Mouse (Mus musculus) thymus, adult 2 months (tissue): ENCODE results near the gene Caskin2. TPM values are rescaled to one million over a fixed set of nuclear protein-coding genes. Genes with fewer than 3 reads are reported as not detected.

ENCODE experiments used
- DNase-seq: peaks from one replicate; pipeline ENCODE4 v3.0.0; 2021
- H3K27ac ChIP-seq: fragments of 200-500 bp; 2 replicates; pipeline ENCODE4 v1.5.1; 2012; ENCODE audit warnings: low read length, control low read depth; ENCODE audit not compliant: control insufficient read depth, insufficient read depth
- H3K27me3 ChIP-seq: fragments of 200-500 bp; 2 replicates; pipeline ENCODE4 v1.6.1; 2012; ENCODE audit warnings: mild to moderate bottlenecking, low read length, moderate library complexity, mixed read lengths; ENCODE audit not compliant: control insufficient read depth, insufficient read depth
- H3K36me3 ChIP-seq: fragments of 200-500 bp; 2 replicates; pipeline ENCODE4 v1.6.1; 2012; ENCODE audit warnings: mild to moderate bottlenecking, low read length, moderate library complexity; ENCODE audit not compliant: control insufficient read depth, insufficient read depth
- H3K4me1 ChIP-seq: fragments of 200-500 bp; replicated peaks from 2 replicates; pipeline ENCODE4 v1.6.1; 2012; ENCODE audit warnings: low read length; ENCODE audit not compliant: control insufficient read depth, insufficient read depth
- H3K4me3 ChIP-seq: fragments of 200-500 bp; 2 replicates; pipeline ENCODE4 v1.5.1; 2012; ENCODE audit warnings: mild to moderate bottlenecking, low read length, control low read depth, moderate library complexity; ENCODE audit not compliant: control insufficient read depth, insufficient read depth
- CTCF ChIP-seq: fragments of 200-500 bp; IDR thresholded peaks from 2 replicates; pipeline ENCODE4 v1.5.1; 2012; ENCODE audit warnings: mild to moderate bottlenecking, control low read depth, low read length, moderate library complexity, borderline replicate concordance; ENCODE audit not compliant: control insufficient read depth, poor library complexity, insufficient read depth; ENCODE audit errors: extremely low read depth
- POLR2A ChIP-seq: fragments of 200-500 bp; IDR thresholded peaks from 2 replicates; pipeline ENCODE4 v1.6.1; 2012; ENCODE audit warnings: mild to moderate bottlenecking, low read length, control low read depth, moderate library complexity; ENCODE audit not compliant: control insufficient read depth, poor library complexity, insufficient read depth; ENCODE audit errors: extremely low read depth
- WGBS: fragments of 180-500 bp; shearing (Covaris S2); methylation state at CpG from one replicate; pipeline ENCODE4 v1.1.7; 2018; 5-methylcytosine and 5-hydroxymethylcytosine counted together
- polyA plus RNA-seq: library from polyadenylated mRNA; depleted of rRNA; stranded (reverse); fragments of >200 nt; gene quantifications from 2 replicates; pipeline ENCODE4 v1.2.3, GENCODE M21; 2012

Gene Caskin2
- polyA plus RNA-seq, 1 experiment: 15.4 TPM

- Histone ChIP-seq H3K36me3 (no peaks in the 10 kb centered on the region), H3K4me3 (no peak overlapping the region), H3K27me3 (no peaks in the 10 kb centered on the region), H3K27ac (no peak overlapping the region), H3K4me1 (no peaks in the 10 kb centered on the region)
- TF ChIP-seq CTCF (no peak), POLR2A (no peak)
- no peak for DNase-seq
- 96% methylated on average over 3 of the region's 3 CpGs for WGBS
These were observed 26.3 kb upstream of the Caskin2 start for GRCm38 (mm10) chr11:115839732-115840131.

GRCm38 (mm10) chr11:115838895-115839311, 25.5 kb upstream of the Caskin2 start:
- no peak for TF ChIP-seq POLR2A
- TF ChIP-seq CTCF: no peak
- no peak overlapping the region for H3K27ac ChIP-seq
- H3K4me3 ChIP-seq: no peak overlapping the region
- H3K36me3 ChIP-seq: no peaks in the 10 kb centered on the region
- 25% methylated on average over 4 of the region's 4 CpGs for WGBS
- no peaks in the 10 kb centered on the region for H3K4me1 ChIP-seq
- H3K27me3 ChIP-seq: no peaks in the 10 kb centered on the region
- no peak for DNase-seq

GRCm38 (mm10) chr11:115837606-115838345, 24.3 kb upstream of the Caskin2 start:
- Histone ChIP-seq H3K4me3 (no peak overlapping the region), H3K4me1 (no peaks in the 10 kb centered on the region), H3K27me3 (no peaks in the 10 kb centered on the region), H3K27ac (no peak overlapping the region), H3K36me3 (no peaks in the 10 kb centered on the region)
- 97% methylated on average over 22 of the region's 22 CpGs for WGBS
- DNase-seq: no peak
- no peak for TF ChIP-seq POLR2A

- no peaks in the 10 kb centered on the region for H3K27me3 ChIP-seq
These were observed 23.4 kb upstream of the Caskin2 start for GRCm38 (mm10) chr11:115836656-115837395.

GRCm38 (mm10) chr11:115834033-115834432, 20.6 kb upstream of the Caskin2 start:
- WGBS: 91% methylated on average over 6 of the region's 6 CpGs
- H3K4me1 ChIP-seq: no peaks in the 10 kb centered on the region
- no peak overlapping the region for H3K4me3 ChIP-seq
- H3K36me3 ChIP-seq: no peaks in the 10 kb centered on the region
- no peak overlapping the region for H3K27ac ChIP-seq
- no peaks in the 10 kb centered on the region for H3K27me3 ChIP-seq
- TF ChIP-seq POLR2A (no peak), CTCF (no peak)
- no peak for DNase-seq

More at GRCm38 (mm10) chr11:115836656-115837395, 23.4 kb upstream of the Caskin2 start:
- WGBS: 89% methylated on average over 11 of the region's 11 CpGs
- no peak overlapping the region for H3K4me3 ChIP-seq
- no peak for DNase-seq
- no peak for TF ChIP-seq POLR2A
- TF ChIP-seq CTCF: no peak
- H3K27ac ChIP-seq: no peak overlapping the region
- H3K4me1 ChIP-seq: no peaks in the 10 kb centered on the region
- no peaks in the 10 kb centered on the region for H3K36me3 ChIP-seq

- no peaks in the 10 kb centered on the region for H3K36me3 ChIP-seq
- no peak for TF ChIP-seq CTCF
- no peak for TF ChIP-seq POLR2A
- H3K27me3 ChIP-seq: no peaks in the 10 kb centered on the region
- no peaks in the 10 kb centered on the region for H3K4me1 ChIP-seq
- DNase-seq: no peak
- H3K27ac ChIP-seq: no peak overlapping the region
- WGBS: 89% methylated on average over 8 of the region's 8 CpGs
- no peak overlapping the region for H3K4me3 ChIP-seq
These were observed 19.6 kb upstream of the Caskin2 start for GRCm38 (mm10) chr11:115833021-115833513.

- H3K27me3 ChIP-seq: no peaks in the 10 kb centered on the region
- WGBS: 93% methylated on average over 8 of the region's 8 CpGs
- no peak for DNase-seq
- H3K4me1 ChIP-seq: no peaks in the 10 kb centered on the region
- no peaks in the 10 kb centered on the region for H3K36me3 ChIP-seq
- H3K27ac ChIP-seq: no peak overlapping the region
- H3K4me3 ChIP-seq: no peak overlapping the region
- no peak for TF ChIP-seq CTCF
- TF ChIP-seq POLR2A: no peak
These were observed 19.1 kb upstream of the Caskin2 start for GRCm38 (mm10) chr11:115832523-115832922.
